Mouse (Mus musculus): ENCODE measurements at regions not wholly inside any gene's neighbourhood (a gene's known extent, or its start where the extent isn't known, plus 50 kb on each side); places are given as distances from the start of the nearest gene placed in this dataset.

GRCm38 (mm10) chr11:112649298-112649697, 132.7 kb upstream of the Sox9 start:
- no peak for TF ChIP-seq POLR2A (IDR thresholded peaks at IDR 0.05; ENCODE audit: insufficient read depth, low read depth, low read length)
- TF ChIP-seq CTCF (IDR thresholded peaks at IDR 0.05; ENCODE audit: insufficient read depth, low read depth, low read length): no peak
